23 mouse cellular contexts compared by ENCODE assay signal in the genomic region with DNA sequence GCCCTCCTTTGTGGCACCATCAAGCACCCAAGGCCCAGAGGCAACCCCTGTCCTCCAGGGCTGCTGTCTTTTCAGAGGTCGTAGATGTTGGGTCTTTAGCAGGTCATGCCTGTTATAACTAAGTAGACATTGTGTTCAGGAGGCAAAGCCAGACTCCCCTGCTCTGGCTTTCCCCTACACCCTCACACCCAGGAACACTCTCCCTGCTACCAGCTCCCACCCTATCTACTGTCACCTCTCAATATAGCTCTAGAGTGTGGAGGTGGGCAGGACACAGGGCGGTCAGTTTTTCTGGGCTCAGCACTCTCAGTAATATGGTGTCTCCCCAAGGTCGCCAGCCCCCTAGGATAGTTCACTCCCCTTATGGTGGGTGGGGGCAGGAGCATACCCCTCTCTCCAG. TPM values are rescaled to one million over a fixed set of nuclear protein-coding genes. Genes with fewer than 3 reads are reported as not detected.
"Had no signal": no experiment of that assay in that cellular context is flagged by ENCODE, and none has a peak within 500 bp of the region (broad histone marks: within the 10 kb centered on the region; RNA-seq: fewer than 3 reads in every experiment).

No protein-coding gene starts in this region.

- H3K27me3 ChIP-seq: kidney, embryonic 15.5 days; liver, embryonic 15.5 days; neural tube, embryonic 13.5 days had no signal

- H3K4me2 ChIP-seq: kidney, embryonic 15.5 days; liver, embryonic 11.5 days; liver, embryonic 15.5 days; midbrain, embryonic 11.5 days; neural tube, embryonic 13.5 days had no signal

- H3K9ac ChIP-seq: kidney, embryonic 15.5 days; liver, embryonic 15.5 days; neural tube, embryonic 13.5 days had no signal

- H3K4me3 ChIP-seq: kidney, embryonic 15.5 days; left cerebral cortex, adult 2 months; limb, embryonic 10.5 days; liver, embryonic 15.5 days; neural tube, embryonic 13.5 days had no signal

- H3K36me3 ChIP-seq: kidney, embryonic 15.5 days; limb, embryonic 10.5 days; liver, embryonic 15.5 days; neural tube, embryonic 13.5 days had no signal

- H3K4me1 ChIP-seq: liver, embryonic 15.5 days had no signal

- H3K27ac ChIP-seq: kidney, embryonic 15.5 days; left cerebral cortex, adult 2 months; limb, embryonic 10.5 days; liver, embryonic 15.5 days; neural tube, embryonic 13.5 days had no signal

- DNase-seq: kidney, postnatal 14 days; lung, adult 2 months; lung, postnatal 4 days; retina, postnatal 1 day; thymus, postnatal 36 days had no signal

- ATAC-seq: lung, postnatal 0 days; midbrain, embryonic 16.5 days had no signal

- H3K9me3 ChIP-seq: kidney, embryonic 15.5 days; limb, embryonic 10.5 days; liver, embryonic 15.5 days; neural tube, embryonic 13.5 days had no signal

RNA-seq across cellular contexts. Expression of a gene that starts 1.1 kb away (rescaled TPM):
- total RNA-seq: megakaryocyte, adult 5-6 weeks had no signal

RNA-seq across cellular contexts. Expression of a gene that starts 8.9 kb away (rescaled TPM):
- total RNA-seq: layer of hippocampus, adult 8-10 months; layer of hippocampus, postnatal 25 days; left cerebral cortex, adult 2 months; left cerebral cortex, postnatal 14 days; megakaryocyte, adult 5-6 weeks had no signal
- polyA plus RNA-seq: kidney, embryonic 15.5 days; large intestine, adult 2 months; limb, embryonic 10.5 days; limb, embryonic 14.5 days; liver, embryonic 11.5 days; liver, embryonic 15.5 days; lung, adult 2 months; lung, postnatal 0 days; midbrain, embryonic 11.5 days; midbrain, embryonic 16.5 days; neural tube, embryonic 13.5 days; spleen, adult 2 months; stomach, embryonic 16.5 days; thymus, postnatal 0 days had no signal

RNA-seq across cellular contexts. Expression of a gene that starts 26.6 kb away (rescaled TPM):
- total RNA-seq: megakaryocyte, adult 5-6 weeks had no signal
- polyA plus RNA-seq: spleen, adult 2 months had no signal

RNA-seq across cellular contexts. Expression of a gene that starts 31.8 kb away (rescaled TPM):
- total RNA-seq: megakaryocyte, adult 5-6 weeks had no signal
- polyA plus RNA-seq: liver, embryonic 11.5 days had no signal

RNA-seq across cellular contexts. Expression of a gene that starts 35.4 kb away (rescaled TPM):
- total RNA-seq: left cerebral cortex, adult 2 months; left cerebral cortex, postnatal 14 days; megakaryocyte, adult 5-6 weeks had no signal
- polyA plus RNA-seq: kidney, embryonic 15.5 days; liver, embryonic 11.5 days; liver, embryonic 15.5 days; lung, adult 2 months; lung, postnatal 0 days; midbrain, embryonic 11.5 days; spleen, adult 2 months; stomach, embryonic 16.5 days; thymus, postnatal 0 days had no signal
